Comparison of ENCODE assay signal across 23 mouse cellular contexts in the genomic region with DNA sequence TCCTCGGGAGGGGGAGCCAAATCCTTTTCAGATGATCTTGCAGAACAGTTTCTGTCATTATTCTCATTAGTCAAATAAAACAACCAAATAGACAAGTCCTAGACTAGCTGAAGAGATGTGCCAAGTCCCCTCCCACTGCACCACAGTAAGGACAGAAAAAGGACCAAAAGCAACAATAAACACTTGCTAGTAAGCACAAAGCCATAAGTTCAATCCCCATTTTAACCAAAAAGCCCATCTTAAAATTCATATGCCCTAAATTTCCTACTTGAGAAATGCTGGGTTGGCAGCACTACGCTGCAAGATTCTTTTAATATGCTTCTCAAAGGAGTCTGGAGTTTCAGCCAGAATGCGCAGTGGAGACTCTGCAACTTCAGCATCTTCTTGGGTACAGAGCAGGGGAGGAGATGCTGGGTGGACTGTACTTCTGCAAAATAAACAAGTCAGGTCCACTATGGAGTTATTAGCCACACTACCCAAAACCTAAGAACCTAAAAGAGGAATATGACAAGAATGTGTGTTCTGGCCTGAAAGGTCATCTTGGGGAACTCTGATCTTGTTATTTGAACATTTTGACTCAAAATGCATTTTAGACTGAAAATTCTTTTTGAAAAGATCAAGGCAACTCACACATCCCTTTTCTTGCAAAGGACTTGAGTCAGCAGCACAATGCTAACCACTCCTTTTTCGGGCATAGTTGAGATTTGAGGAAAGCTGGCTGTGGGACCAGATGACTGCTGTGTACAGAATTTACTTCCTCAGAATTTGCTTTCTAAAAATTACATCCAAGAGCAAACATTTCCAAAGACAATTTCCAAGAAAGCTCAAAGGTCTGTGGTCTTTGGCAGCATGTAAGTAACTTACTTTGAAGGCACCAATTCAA. TPM values are rescaled to one million over a fixed set of nuclear protein-coding genes. Genes with fewer than 3 reads are reported as not detected.
DNase-seq lines count a peak whose midpoint lies in the region; ATAC-seq and TF ChIP-seq lines count a peak whose summit lies in the region.
"Had no signal": no experiment of that assay in that cellular context is flagged by ENCODE, and none has a peak within 500 bp of the region (broad histone marks: within the 10 kb centered on the region; RNA-seq: fewer than 3 reads in every experiment).

No protein-coding gene starts in this region.

- H3K9me3 ChIP-seq in liver, postnatal 0 days (ENCODE audit: low read length): no peaks in the 10 kb centered on the region
- no peaks in the 10 kb centered on the region for H3K9me3 ChIP-seq in midbrain, embryonic 13.5 days
- H3K9me3 ChIP-seq: forebrain, embryonic 10.5 days; heart, embryonic 10.5 days; liver, embryonic 12.5 days; midbrain, embryonic 10.5 days; neural tube, embryonic 13.5 days; stomach, embryonic 15.5 days had no signal

- no peak for TF ChIP-seq CTCF in liver, postnatal 0 days (IDR thresholded peaks at IDR 0.05; ENCODE audit: low read depth)

- ATAC-seq in liver, postnatal 0 days: peak; percentile 41; the same call in 1 of the 2 replicates
- ATAC-seq in midbrain, embryonic 13.5 days: no peak
- ATAC-seq: liver, embryonic 12.5 days had no signal

- TF ChIP-seq EP300 in liver, postnatal 0 days (IDR thresholded peaks at IDR 0.05; ENCODE audit: low read depth): no peak

- 82% methylated on average over 4 of the region's 4 CpGs for WGBS in liver, postnatal 0 days (ENCODE audit: insufficient replicate concordance)
- 93% methylated on average over 4 of the region's 4 CpGs for WGBS in midbrain, embryonic 13.5 days

- peak; percentile 42 to 80 for DNase-seq in adrenal gland, adult (ENCODE audit: inconsistent age in 2 of 2, low spot score in 1 of 2)
- DNase-seq in adrenal gland, adult 8-10 months: no peak
- DNase-seq in heart, adult 9 months (ENCODE audit: low spot score in 2 of 2): peak; percentile 18 to 31
- no peak for DNase-seq in heart, postnatal 14 days
- DNase-seq in liver, postnatal 0 days: no peak
- no peak for DNase-seq in liver
- peak; percentile 22 for DNase-seq in skeletal muscle tissue, adult 2 months (ENCODE audit: low read depth, low spot score)
- DNase-seq: cerebellum, adult 11-12 months; cerebellum, postnatal 25 days; embryo, embryonic 11 days; gastrocnemius, postnatal 10 days; heart, postnatal 10 days; lung, embryonic 14.5 days; lung, postnatal 4 days; right cerebral cortex, postnatal 14 days had no signal

- intact Hi-C loops in heart, postnatal 14 days (cut with DNase I): no loop called here

- H3K36me3 ChIP-seq in liver, postnatal 0 days (replicated peaks; ENCODE audit: insufficient read depth, low read length): peaks cover 85% of the 10 kb centered on the region
- H3K36me3 ChIP-seq in midbrain, embryonic 13.5 days: peaks cover 92% of the 10 kb centered on the region

- no peaks in the 10 kb centered on the region for H3K27me3 ChIP-seq in liver, postnatal 0 days (ENCODE audit: insufficient read depth, low read length)
- H3K27me3 ChIP-seq in midbrain, embryonic 13.5 days: no peaks in the 10 kb centered on the region
- H3K27me3 ChIP-seq: liver, embryonic 12.5 days; neural tube, embryonic 13.5 days; stomach, embryonic 15.5 days had no signal

- no peaks in the 10 kb centered on the region for H3K4me1 ChIP-seq in liver, postnatal 0 days (ENCODE audit: insufficient read depth)
- H3K4me1 ChIP-seq in midbrain, embryonic 13.5 days (replicated peaks): no peaks in the 10 kb centered on the region
- H3K4me1 ChIP-seq: forebrain, embryonic 10.5 days; heart, embryonic 10.5 days; liver, embryonic 12.5 days; midbrain, embryonic 10.5 days; neural tube, embryonic 13.5 days; stomach, embryonic 15.5 days had no signal

- no peak overlapping the region for H3K4me2 ChIP-seq in liver, postnatal 0 days (ENCODE audit: low read depth, low read length)
- no peak overlapping the region for H3K4me2 ChIP-seq in midbrain, embryonic 13.5 days (replicated peaks)
- H3K4me2 ChIP-seq: hindbrain, embryonic 14.5 days; liver, embryonic 12.5 days; lung, embryonic 14.5 days; neural tube, embryonic 13.5 days; stomach, embryonic 15.5 days had no signal

- H3K27ac ChIP-seq in liver, postnatal 0 days (ENCODE audit: low read depth): no peak overlapping the region
- H3K27ac ChIP-seq in midbrain, embryonic 13.5 days: no peak overlapping the region
- H3K27ac ChIP-seq: forebrain, embryonic 10.5 days; heart, embryonic 10.5 days; hindbrain, embryonic 14.5 days; liver, embryonic 12.5 days; midbrain, embryonic 10.5 days; neural tube, embryonic 13.5 days; stomach, embryonic 15.5 days had no signal

- H3K4me3 ChIP-seq in liver, postnatal 0 days (ENCODE audit: low read depth, low read length): no peak overlapping the region
- no peak overlapping the region for H3K4me3 ChIP-seq in midbrain, embryonic 13.5 days (replicated peaks)
- H3K4me3 ChIP-seq: forebrain, embryonic 10.5 days; heart, embryonic 10.5 days; liver, embryonic 12.5 days; midbrain, embryonic 10.5 days; neural tube, embryonic 13.5 days; stomach, embryonic 15.5 days had no signal

- no peak overlapping the region for H3K9ac ChIP-seq in liver, postnatal 0 days (replicated peaks)
- H3K9ac ChIP-seq in midbrain, embryonic 13.5 days (replicated peaks): no peak overlapping the region
- H3K9ac ChIP-seq: hindbrain, embryonic 14.5 days; liver, embryonic 12.5 days; lung, embryonic 14.5 days; neural tube, embryonic 13.5 days; stomach, embryonic 15.5 days had no signal

RNA-seq across cellular contexts. Expression of a gene that starts 24.6 kb away (rescaled TPM):
- total RNA-seq in adrenal gland, adult 8-10 months (2022): 10 to 100 TPM; 52.3 to 79.7 (median 65.2) TPM
- total RNA-seq in heart, postnatal 14 days (2021): 10 to 100 TPM; 46.8 to 49.6 TPM
- polyA plus RNA-seq in liver, postnatal 0 days (2015; fragmentation: Nextera tagmentation; extraction: Ambion mirVana): 31.6 and 33.1 TPM in 2 replicates
- 143 and 149 TPM in 2 replicates for polyA plus RNA-seq in midbrain, embryonic 13.5 days (2015; fragmentation: Nextera tagmentation; extraction: Ambion mirVana)

RNA-seq across cellular contexts. Expression of a gene that starts 24.8 kb away (rescaled TPM):
- 10 to 100 TPM; 23.0 to 52.2 (median 36.1) TPM for total RNA-seq in adrenal gland, adult 8-10 months (2022)
- total RNA-seq in heart, postnatal 14 days (2021): 10 to 100 TPM; 17.4 to 18.1 TPM
- 51.4 and 51.7 TPM in 2 replicates for polyA plus RNA-seq in liver, postnatal 0 days (2015; fragmentation: Nextera tagmentation; extraction: Ambion mirVana)
- polyA plus RNA-seq in midbrain, embryonic 13.5 days (2015; fragmentation: Nextera tagmentation; extraction: Ambion mirVana): 75.1 and 76.6 TPM in 2 replicates

RNA-seq across cellular contexts. Expression of a gene that starts 37.6 kb away (rescaled TPM):
- total RNA-seq in adrenal gland, adult 8-10 months (2022): 100 to 1,000 TPM; 181 to 218 (median 205) TPM
- 100 to 1,000 TPM; 202 to 214 TPM for total RNA-seq in heart, postnatal 14 days (2021)
- 135 TPM in 2 replicates for polyA plus RNA-seq in liver, postnatal 0 days (2015; fragmentation: Nextera tagmentation; extraction: Ambion mirVana)
- 192 and 194 TPM in 2 replicates for polyA plus RNA-seq in midbrain, embryonic 13.5 days (2015; fragmentation: Nextera tagmentation; extraction: Ambion mirVana)

RNA-seq across cellular contexts. Expression of a gene that starts 59.1 kb away (rescaled TPM):
- total RNA-seq in adrenal gland, adult 8-10 months (2022): 10 to 100 TPM; 32.5 to 34.6 (median 32.9) TPM
- total RNA-seq in heart, postnatal 14 days (2021): 10 to 100 TPM; 10.7 to 11.6 TPM
- 2.7 and 3.5 TPM in 2 replicates for polyA plus RNA-seq in liver, postnatal 0 days (2015; fragmentation: Nextera tagmentation; extraction: Ambion mirVana)
- polyA plus RNA-seq in midbrain, embryonic 13.5 days (2015; fragmentation: Nextera tagmentation; extraction: Ambion mirVana): 13.8 and 15.8 TPM in 2 replicates

Comparison
In these comparisons a context has a peak if more than half of its experiments do, and no peak if none do; other contexts are left out.
1. DNase-seq: peak in adrenal gland, adult (2 of 2), heart, adult 9 months (2 of 2) and skeletal muscle tissue, adult 2 months (single experiment); none in adrenal gland, adult 8-10 months (single experiment), heart, postnatal 14 days (0 of 2), liver, postnatal 0 days (single experiment) and liver (single experiment).